Mouse (Mus musculus) bone marrow macrophage, adult 2 months (primary cell): Measurements from ENCODE around the gene Kdelr2.

ENCODE experiments used
- CTCF ChIP-seq: IDR thresholded peaks from 2 replicates; pipeline ENCODE4 v1.5.1; 2012; ENCODE audit warnings: low read depth, mild to moderate bottlenecking, low read length, moderate library complexity
- POLR2A ChIP-seq: IDR thresholded peaks from 2 replicates; pipeline ENCODE4 v1.6.1; 2012; ENCODE audit warnings: mild to moderate bottlenecking, low read depth, low read length, borderline replicate concordance

DNA sequence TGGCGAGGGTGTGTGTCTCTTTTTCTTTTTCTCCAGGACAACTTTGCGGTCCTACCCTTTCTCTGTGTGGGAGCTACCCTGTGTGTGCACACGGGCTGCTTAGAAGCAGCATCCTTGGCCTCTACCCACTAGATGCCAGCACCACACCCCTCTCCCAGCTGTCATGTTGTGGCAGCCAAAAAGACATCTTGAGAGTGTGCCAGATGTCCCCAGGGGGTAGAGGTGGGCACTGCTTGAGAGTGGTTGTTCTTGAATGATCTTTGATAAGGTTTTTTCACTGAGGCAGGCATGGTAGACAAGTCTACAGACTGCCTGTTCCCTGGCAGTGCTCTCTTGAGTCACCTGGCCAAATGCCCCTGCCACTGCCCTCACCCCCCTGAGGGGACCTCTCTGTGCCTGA is 35.7 kb upstream of the Kdelr2 start:
- no peak for TF ChIP-seq CTCF
- no peak for TF ChIP-seq POLR2A
